14 mouse cellular contexts compared by ENCODE assay signal in the genomic region with DNA sequence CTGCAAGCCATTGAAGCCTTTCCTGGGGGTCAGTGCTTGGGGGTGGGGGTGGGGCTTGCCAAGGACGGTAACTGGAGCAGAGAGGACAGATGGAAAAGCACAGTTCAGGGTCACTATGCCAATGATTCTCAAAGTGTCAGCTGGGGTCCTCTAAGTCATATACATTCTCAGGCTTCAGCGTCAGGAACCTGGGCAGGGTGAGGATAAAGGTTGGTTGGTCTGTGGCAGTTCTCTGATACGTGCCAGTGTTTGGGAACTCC. TPM values are rescaled to one million over a fixed set of nuclear protein-coding genes. Genes with fewer than 3 reads are reported as not detected.
DNase-seq lines count a peak whose midpoint lies in the region; ATAC-seq lines count a peak whose summit lies in the region.
"Had no signal": no experiment of that assay in that cellular context is flagged by ENCODE, and none has a peak within 500 bp of the region (broad histone marks: within the 10 kb centered on the region; RNA-seq: fewer than 3 reads in every experiment).

No protein-coding gene starts in this region.

- no peak overlapping the region for H3K4me3 ChIP-seq in heart, embryonic 15.5 days
- no peak overlapping the region for H3K4me3 ChIP-seq in lung, embryonic 15.5 days
- no peak overlapping the region for H3K4me3 ChIP-seq in embryonic facial prominence, embryonic 12.5 days
- no peak overlapping the region for H3K4me3 ChIP-seq in limb, embryonic 12.5 days (replicated peaks)
- H3K4me3 ChIP-seq: erythroblast, embryonic 14.5 days; midbrain, embryonic 13.5 days had no signal

- intact Hi-C loops in heart, postnatal 14 days (cut with DNase I): no loop called here

- H3K9ac ChIP-seq in heart, embryonic 15.5 days: no peak overlapping the region
- H3K9ac ChIP-seq in lung, embryonic 15.5 days: no peak overlapping the region
- H3K9ac ChIP-seq in embryonic facial prominence, embryonic 12.5 days: no peak overlapping the region
- no peak overlapping the region for H3K9ac ChIP-seq in limb, embryonic 12.5 days (replicated peaks)
- H3K9ac ChIP-seq: midbrain, embryonic 13.5 days had no signal

- H3K9me3 ChIP-seq in heart, embryonic 15.5 days (replicated peaks): no peaks in the 10 kb centered on the region
- H3K9me3 ChIP-seq in lung, embryonic 15.5 days: no peaks in the 10 kb centered on the region
- no peaks in the 10 kb centered on the region for H3K9me3 ChIP-seq in embryonic facial prominence, embryonic 12.5 days
- no peaks in the 10 kb centered on the region for H3K9me3 ChIP-seq in limb, embryonic 12.5 days
- H3K9me3 ChIP-seq: midbrain, embryonic 13.5 days had no signal

- H3K4me1 ChIP-seq in heart, embryonic 15.5 days (replicated peaks): peaks cover 58% of the 10 kb centered on the region
- H3K4me1 ChIP-seq in lung, embryonic 15.5 days: peaks cover 58% of the 10 kb centered on the region
- H3K4me1 ChIP-seq in embryonic facial prominence, embryonic 12.5 days: peaks cover 53% of the 10 kb centered on the region
- peaks cover 57% of the 10 kb centered on the region for H3K4me1 ChIP-seq in limb, embryonic 12.5 days (replicated peaks)

- WGBS in heart, embryonic 15.5 days: 30% methylated on average over 3 of the region's 3 CpGs
- 33% methylated on average over 3 of the region's 3 CpGs for WGBS in lung, embryonic 15.5 days
- WGBS in embryonic facial prominence, embryonic 12.5 days: 30% methylated on average over 3 of the region's 3 CpGs
- 39% methylated on average over 3 of the region's 3 CpGs for WGBS in limb, embryonic 12.5 days

- no peak for ATAC-seq in heart, embryonic 15.5 days (replicated peaks; ENCODE audit: insufficient number of reproducible peaks, insufficient read depth, low FRiP score, low read depth)
- ATAC-seq in lung, embryonic 15.5 days (ENCODE audit: borderline replicate concordance, extremely low read depth, low FRiP score, low TSS enrichment): no peak
- no peak for ATAC-seq in embryonic facial prominence, embryonic 12.5 days (ENCODE audit: insufficient number of reproducible peaks, insufficient read depth, low FRiP score, low TSS enrichment)
- no peak for ATAC-seq in limb, embryonic 12.5 days (ENCODE audit: insufficient number of reproducible peaks, insufficient read depth, low FRiP score, low TSS enrichment, low read depth)
- ATAC-seq: midbrain, embryonic 13.5 days had no signal

- no peaks in the 10 kb centered on the region for H3K36me3 ChIP-seq in heart, embryonic 15.5 days
- H3K36me3 ChIP-seq in lung, embryonic 15.5 days: no peaks in the 10 kb centered on the region
- no peaks in the 10 kb centered on the region for H3K36me3 ChIP-seq in embryonic facial prominence, embryonic 12.5 days
- peaks cover 2% of the 10 kb centered on the region; the same call in 1 of the 2 replicates for H3K36me3 ChIP-seq in limb, embryonic 12.5 days
- H3K36me3 ChIP-seq: midbrain, embryonic 13.5 days had no signal

- H3K27ac ChIP-seq in heart, embryonic 15.5 days: peak overlapping the region; percentile 92
- H3K27ac ChIP-seq in lung, embryonic 15.5 days: peak overlapping the region; percentile 77
- peak overlapping the region; percentile 38; the same call in 1 of the 2 replicates for H3K27ac ChIP-seq in embryonic facial prominence, embryonic 12.5 days
- 0 out of 2 replicates have a peak overlapping the region, but pooled peaks have one; percentile 29 for H3K27ac ChIP-seq in limb, embryonic 12.5 days
- H3K27ac ChIP-seq: midbrain, embryonic 13.5 days had no signal

- H3K4me2 ChIP-seq in heart, embryonic 15.5 days: peak overlapping the region; percentile 43
- H3K4me2 ChIP-seq in lung, embryonic 15.5 days: peak overlapping the region; percentile 16; the same call in 1 of the 2 replicates
- no peak overlapping the region for H3K4me2 ChIP-seq in embryonic facial prominence, embryonic 12.5 days (replicated peaks)
- H3K4me2 ChIP-seq in limb, embryonic 12.5 days: no peak overlapping the region
- H3K4me2 ChIP-seq: midbrain, embryonic 13.5 days had no signal

- no peak for DNase-seq in heart, postnatal 14 days
- DNase-seq in lung, postnatal 36 days: no peak
- no peak for DNase-seq in layer of hippocampus, postnatal 14 days (ENCODE audit: low spot score in 2 of 2)
- DNase-seq: adrenal gland, adult 2 months; kidney, postnatal 10 days; layer of hippocampus, adult 9-11 months; lung, postnatal 10 days; spleen, adult 18-20 months had no signal

- no peaks in the 10 kb centered on the region for H3K27me3 ChIP-seq in heart, embryonic 15.5 days
- H3K27me3 ChIP-seq in lung, embryonic 15.5 days: no peaks in the 10 kb centered on the region
- no peaks in the 10 kb centered on the region for H3K27me3 ChIP-seq in embryonic facial prominence, embryonic 12.5 days
- no peaks in the 10 kb centered on the region for H3K27me3 ChIP-seq in limb, embryonic 12.5 days
- H3K27me3 ChIP-seq: midbrain, embryonic 13.5 days had no signal

RNA-seq across cellular contexts. Expression of a gene that starts 32.7 kb away (rescaled TPM):
- 21.2 and 21.7 TPM in 2 replicates for polyA plus RNA-seq in heart, embryonic 15.5 days (2015; fragmentation: Nextera tagmentation; extraction: Ambion mirVana)
- 10 to 100 TPM; 15.5 to 17.1 TPM for total RNA-seq in heart, postnatal 14 days (2021)
- 25.2 and 27.1 TPM in 2 replicates for polyA plus RNA-seq in lung, embryonic 15.5 days (2015; fragmentation: Nextera tagmentation; extraction: Ambion mirVana)
- 25.7 and 27.4 TPM in 2 replicates for polyA plus RNA-seq in embryonic facial prominence, embryonic 12.5 days (2016; fragmentation: Nextera tagmentation; extraction: Ambion mirVana)
- polyA plus RNA-seq in limb, embryonic 12.5 days (2016; fragmentation: Nextera tagmentation; extraction: Ambion mirVana): 22.3 and 23.1 TPM in 2 replicates
- 10 to 100 TPM; 40.1 to 42.1 TPM for total RNA-seq in layer of hippocampus, postnatal 14 days (2021)
- polyA plus RNA-seq: erythroblast, embryonic 14.5 days had no signal

Comparison
In these comparisons a context has a peak if more than half of its experiments do, and no peak if none do; other contexts are left out.
1. H3K27ac ChIP-seq: peak in every context shown above with its lines; median percentile 92 in heart, embryonic 15.5 days; 77 in lung, embryonic 15.5 days; 38 in embryonic facial prominence, embryonic 12.5 days; 29 in limb, embryonic 12.5 days.
2. H3K4me2 ChIP-seq: peak in heart, embryonic 15.5 days (single experiment) and lung, embryonic 15.5 days (single experiment); none in embryonic facial prominence, embryonic 12.5 days (single experiment) and limb, embryonic 12.5 days (single experiment).